8 mouse cellular contexts compared by ENCODE assay signal in the genomic region with DNA sequence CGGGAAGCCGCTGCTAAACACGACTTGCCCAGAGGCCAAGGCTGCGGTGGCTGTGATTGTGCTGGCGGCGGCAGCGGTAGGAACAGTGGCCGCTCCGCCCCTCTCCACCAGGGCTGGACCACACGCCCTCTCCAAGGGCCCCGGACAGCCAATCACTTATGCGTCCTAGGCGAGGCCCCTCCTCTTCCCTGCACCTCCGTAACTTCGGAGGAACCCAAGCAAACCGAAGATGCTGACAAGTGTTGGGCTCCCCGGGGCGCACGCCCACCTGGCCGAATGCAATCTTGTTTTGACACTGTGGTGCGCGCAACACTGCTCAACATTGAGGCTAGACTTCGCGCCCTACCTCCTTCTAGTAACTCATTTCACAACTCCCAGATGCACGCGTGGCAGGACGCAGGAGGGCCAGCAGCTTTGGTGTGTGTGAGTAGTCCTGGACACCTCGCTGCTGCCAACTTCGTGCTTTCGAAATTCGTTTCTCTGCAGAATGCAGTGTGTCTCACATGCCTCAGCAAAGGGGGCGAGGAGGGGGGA. TPM values are rescaled to one million over a fixed set of nuclear protein-coding genes. Genes with fewer than 3 reads are reported as not detected.
DNase-seq lines count a peak whose midpoint lies in the region; ATAC-seq and TF ChIP-seq lines count a peak whose summit lies in the region.

A gene (minus strand): TSS at position 25 of the 534 bp plus-strand sequence.

- H3K4me2 ChIP-seq in intestine, embryonic 15.5 days (replicated peaks): peak within 1 kb of the TSS; percentile 96
- H3K4me2 ChIP-seq in liver, embryonic 11.5 days: peak within 1 kb of the TSS; percentile 74
- H3K4me2 ChIP-seq in midbrain, postnatal 0 days (ENCODE audit: low read depth, low read length, poor library complexity, severe bottlenecking): peak within 1 kb of the TSS; percentile 94
- peak within 1 kb of the TSS; percentile 77 for H3K4me2 ChIP-seq in stomach, postnatal 0 days (replicated peaks; ENCODE audit: low read depth)

- peaks cover 4% of the 10 kb centered on the region for H3K36me3 ChIP-seq in intestine, embryonic 15.5 days
- H3K36me3 ChIP-seq in liver, embryonic 11.5 days (ENCODE audit: control insufficient read depth, insufficient read depth, low read length): no peaks in the 10 kb centered on the region
- H3K36me3 ChIP-seq in midbrain, postnatal 0 days (ENCODE audit: insufficient read depth, low read length): peaks cover 5% of the 10 kb centered on the region; the same call in 1 of the 2 replicates
- H3K36me3 ChIP-seq in stomach, postnatal 0 days (ENCODE audit: control insufficient read depth, insufficient read depth, low read length): no peaks in the 10 kb centered on the region

- peaks cover 33% of the 10 kb centered on the region for H3K27me3 ChIP-seq in intestine, embryonic 15.5 days (replicated peaks)
- peaks cover 45% of the 10 kb centered on the region for H3K27me3 ChIP-seq in liver, embryonic 11.5 days (replicated peaks; ENCODE audit: control insufficient read depth, insufficient read depth, low read length)
- H3K27me3 ChIP-seq in midbrain, postnatal 0 days (ENCODE audit: insufficient read depth, low read length): peaks cover 35% of the 10 kb centered on the region
- peaks cover 3% of the 10 kb centered on the region; the same call in 1 of the 2 replicates for H3K27me3 ChIP-seq in stomach, postnatal 0 days (ENCODE audit: control insufficient read depth, insufficient read depth, low read length)

- WGBS in intestine, embryonic 15.5 days: under 1% methylated on average over 32 of the region's 32 CpGs
- WGBS in liver, embryonic 11.5 days: 3% methylated on average over 32 of the region's 32 CpGs
- WGBS in midbrain, postnatal 0 days: 2% methylated on average over 32 of the region's 32 CpGs
- under 1% methylated on average over 32 of the region's 32 CpGs for WGBS in stomach, postnatal 0 days

- H3K9ac ChIP-seq in intestine, embryonic 15.5 days: peak within 1 kb of the TSS; percentile 27
- no peak within 1 kb of the TSS for H3K9ac ChIP-seq in liver, embryonic 11.5 days (ENCODE audit: low read depth, low read length)
- peak within 1 kb of the TSS; percentile 52 for H3K9ac ChIP-seq in midbrain, postnatal 0 days (replicated peaks; ENCODE audit: low read length, poor library complexity, severe bottlenecking)
- H3K9ac ChIP-seq in stomach, postnatal 0 days (ENCODE audit: low read length): peak within 1 kb of the TSS; percentile 47; the same call in 1 of the 2 replicates

- no peak for TF ChIP-seq CTCF in midbrain, postnatal 0 days (IDR thresholded peaks at IDR 0.05)
- no peak for TF ChIP-seq CTCF in stomach, postnatal 0 days (IDR thresholded peaks at IDR 0.05; ENCODE audit: low read depth)

- H3K4me3 ChIP-seq in intestine, embryonic 15.5 days (replicated peaks): peak within 1 kb of the TSS; percentile 36
- peak within 1 kb of the TSS; percentile 43 for H3K4me3 ChIP-seq in liver, embryonic 11.5 days (ENCODE audit: low read depth, low read length)
- H3K4me3 ChIP-seq in midbrain, postnatal 0 days (ENCODE audit: low read depth, low read length): peak within 1 kb of the TSS; percentile 44
- peak within 1 kb of the TSS; percentile 42 for H3K4me3 ChIP-seq in stomach, postnatal 0 days (ENCODE audit: low read depth, low read length)

- no peak for ATAC-seq in cerebellum, adult (ENCODE audit: insufficient number of reproducible peaks, low FRiP score, low TSS enrichment)
- ATAC-seq in intestine, embryonic 15.5 days: peak; percentile 95
- peak; percentile 79 for ATAC-seq in liver, embryonic 11.5 days (replicated peaks; ENCODE audit: low FRiP score)
- ATAC-seq in midbrain, postnatal 0 days (ENCODE audit: low FRiP score): peak; percentile 73
- ATAC-seq in stomach, postnatal 0 days (ENCODE audit: low FRiP score, low TSS enrichment): peak; percentile 92

- H3K9me3 ChIP-seq in intestine, embryonic 15.5 days: no peaks in the 10 kb centered on the region
- H3K9me3 ChIP-seq in liver, embryonic 11.5 days (ENCODE audit: control insufficient read depth, low read length): no peaks in the 10 kb centered on the region
- no peaks in the 10 kb centered on the region for H3K9me3 ChIP-seq in midbrain, postnatal 0 days (ENCODE audit: low read length)
- no peaks in the 10 kb centered on the region for H3K9me3 ChIP-seq in stomach, postnatal 0 days (ENCODE audit: control insufficient read depth, low read length)

- peaks cover 14% of the 10 kb centered on the region for H3K4me1 ChIP-seq in intestine, embryonic 15.5 days (replicated peaks)
- H3K4me1 ChIP-seq in liver, embryonic 11.5 days (replicated peaks; ENCODE audit: control insufficient read depth, insufficient read depth, low read length): peaks cover 8% of the 10 kb centered on the region
- no peaks in the 10 kb centered on the region for H3K4me1 ChIP-seq in midbrain, postnatal 0 days (ENCODE audit: insufficient read depth, low read length)
- no peaks in the 10 kb centered on the region for H3K4me1 ChIP-seq in stomach, postnatal 0 days (replicated peaks; ENCODE audit: control insufficient read depth, insufficient read depth)

- H3K27ac ChIP-seq in intestine, embryonic 15.5 days: no peak within 1 kb of the TSS
- H3K27ac ChIP-seq in liver, embryonic 11.5 days (ENCODE audit: low read depth, low read length): no peak within 1 kb of the TSS
- no peak within 1 kb of the TSS for H3K27ac ChIP-seq in midbrain, postnatal 0 days (ENCODE audit: low read depth, low read length)
- H3K27ac ChIP-seq in stomach, postnatal 0 days (replicated peaks): no peak within 1 kb of the TSS

- no peak for TF ChIP-seq EP300 in stomach, postnatal 0 days (optimal IDR thresholded peaks at IDR 0.05)

- peak; percentile 34 to 58 for DNase-seq in cerebellum, postnatal 10 days
- peak; percentile 62 for DNase-seq in embryo, embryonic 11.5 days (ENCODE audit: low read depth, low spot score)
- peak; percentile 54 to 64 for DNase-seq in heart, adult 18-20 months
- peak; percentile 50 for DNase-seq in liver, embryonic 11.5 days (ENCODE audit: low spot score)
- DNase-seq in midbrain, postnatal 0 days (ENCODE audit: low spot score): peak; percentile 61
- peak; percentile 82 for DNase-seq in stomach, postnatal 0 days (ENCODE audit: low spot score)

RNA-seq across cellular contexts. Expression of the gene that starts here (rescaled TPM):
- total RNA-seq in heart, adult 18-20 months (2021): under 1 TPM; 0.31 to 0.32 TPM
- 0.04 and 0.09 TPM in 2 replicates for polyA plus RNA-seq in intestine, embryonic 15.5 days (2015; fragmentation: Nextera tagmentation; extraction: Ambion mirVana)
- not detected in 2 replicates for polyA plus RNA-seq in liver, embryonic 11.5 days (2014; fragmentation: Nextera tagmentation; extraction: Ambion mirVana)
- 0.71 and 1.2 TPM in 2 replicates for total RNA-seq in midbrain, postnatal 0 days (2014; rRNA removed)
- polyA plus RNA-seq in midbrain, postnatal 0 days (2015; fragmentation: Nextera tagmentation; extraction: Ambion mirVana): 0.48 and 0.56 TPM in 2 replicates
- polyA plus RNA-seq in stomach, postnatal 0 days (2015; fragmentation: Nextera tagmentation; extraction: Ambion mirVana): 0.06 and 0.27 TPM in 2 replicates

Comparison
In these comparisons a context has a peak if more than half of its experiments do, and no peak if none do; other contexts are left out.
1. Peak in DNase-seq in heart, adult 18-20 months; RNA of the gene not detected or under 1 TPM.
2. Peak in ATAC-seq, H3K4me3 ChIP-seq, H3K9ac ChIP-seq and H3K4me2 ChIP-seq in intestine, embryonic 15.5 days; RNA of the gene not detected or under 1 TPM.
3. Peak in DNase-seq, ATAC-seq, H3K4me3 ChIP-seq and H3K4me2 ChIP-seq in liver, embryonic 11.5 days; RNA of the gene not detected or under 1 TPM.
4. Peak in DNase-seq, ATAC-seq, H3K4me3 ChIP-seq, H3K9ac ChIP-seq and H3K4me2 ChIP-seq in stomach, postnatal 0 days; RNA of the gene not detected or under 1 TPM.